Mouse (Mus musculus) megakaryocyte-erythroid progenitor cell, adult 5-6 weeks (primary cell): ENCODE measurements around the gene Mxra7. TPM values are rescaled to one million over a fixed set of nuclear protein-coding genes. Genes with fewer than 3 reads are reported as not detected.
"Not testable (repeated sequence)": the region's sequence is repeated elsewhere in the genome, so short reads cannot be mapped to it uniquely, and the experiment has no call there.

Experiments
- ATAC-seq: replicated peaks from 2 replicates; pipeline ENCODE4 v1.8.0; 2016; ENCODE audit warnings: mild to moderate bottlenecking, inconsistent platforms; ENCODE audit not compliant: severe bottlenecking, poor library complexity, low FRiP score, low TSS enrichment
- total RNA-seq, 2 experiments: library from RNA; stranded (forward) in 1 of 2; stranded (reverse) in 1 of 2; fragments of 200-1000, 215-1000 nt in 1 of 2; fragments of >200 nt in 1 of 2; fragmentation: Nextera tagmentation in 1 of 2; gene quantifications; 2 replicates each; pipeline ENCODE4 v1.2.3; 2014 to 2017

The Mxra7 gene
- total RNA-seq, 2 experiments from 2014 or later: not detected

GRCm38 (mm10) chr11:116848086-116848876 is 20.4 kb upstream of the Mxra7 start:
- no peak for ATAC-seq

DNA sequence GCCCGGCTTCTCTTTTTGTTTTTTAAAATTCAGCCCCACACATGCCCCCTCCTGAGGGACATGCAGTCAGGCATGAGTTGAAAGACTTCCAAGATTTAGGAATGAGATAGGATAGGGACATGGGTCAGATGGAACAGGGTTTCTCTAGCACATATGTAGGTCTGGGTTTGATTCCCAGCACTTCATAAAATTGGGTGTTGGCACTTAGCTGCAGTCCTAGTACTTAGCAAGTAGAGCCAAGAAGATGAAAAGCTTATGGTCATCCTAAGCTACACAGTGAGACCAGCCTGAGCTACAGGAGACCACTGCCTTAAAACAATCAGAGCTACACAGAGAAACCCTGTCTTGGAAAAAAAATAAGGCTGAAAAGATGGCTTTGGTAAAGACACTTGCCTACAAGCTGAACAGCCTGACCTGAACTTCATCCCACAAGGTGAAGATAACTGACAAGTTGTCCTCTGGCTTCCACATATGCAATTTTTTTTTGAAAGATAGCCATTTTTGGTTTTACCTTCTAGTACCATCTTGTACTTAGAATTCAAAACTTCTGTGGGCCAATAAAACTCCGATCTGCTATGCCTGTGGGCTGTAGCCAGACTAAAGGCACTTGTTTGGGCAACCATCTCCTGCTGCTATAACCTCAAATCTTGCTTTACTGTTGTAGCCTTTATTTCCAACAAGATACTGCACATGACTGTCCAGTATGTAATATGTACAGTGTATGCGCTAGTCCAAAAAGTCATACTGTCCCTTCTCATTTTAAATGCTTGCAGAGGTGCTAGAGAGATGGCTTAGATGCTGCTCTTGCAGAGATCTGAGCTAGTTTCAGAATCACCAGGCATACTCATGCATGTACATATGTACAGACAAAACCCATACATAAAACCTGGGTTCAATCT is 19.6 kb upstream of the Mxra7 start:
- ATAC-seq: no peak

- no peak for ATAC-seq
Observed at GRCm38 (mm10) chr11:116846593-116847181, 18.8 kb upstream of the Mxra7 start.

- peak; percentile 85 for ATAC-seq
Observed at GRCm38 (mm10) chr11:116843261-116844233, 15.7 kb upstream of the Mxra7 start, which contains the start of the genes Mettl23 and Jmjd6. TSS of gene Mettl23 (plus strand) at chr11:116843278. TSS of gene Jmjd6 (minus strand) at chr11:116843449.

DNA sequence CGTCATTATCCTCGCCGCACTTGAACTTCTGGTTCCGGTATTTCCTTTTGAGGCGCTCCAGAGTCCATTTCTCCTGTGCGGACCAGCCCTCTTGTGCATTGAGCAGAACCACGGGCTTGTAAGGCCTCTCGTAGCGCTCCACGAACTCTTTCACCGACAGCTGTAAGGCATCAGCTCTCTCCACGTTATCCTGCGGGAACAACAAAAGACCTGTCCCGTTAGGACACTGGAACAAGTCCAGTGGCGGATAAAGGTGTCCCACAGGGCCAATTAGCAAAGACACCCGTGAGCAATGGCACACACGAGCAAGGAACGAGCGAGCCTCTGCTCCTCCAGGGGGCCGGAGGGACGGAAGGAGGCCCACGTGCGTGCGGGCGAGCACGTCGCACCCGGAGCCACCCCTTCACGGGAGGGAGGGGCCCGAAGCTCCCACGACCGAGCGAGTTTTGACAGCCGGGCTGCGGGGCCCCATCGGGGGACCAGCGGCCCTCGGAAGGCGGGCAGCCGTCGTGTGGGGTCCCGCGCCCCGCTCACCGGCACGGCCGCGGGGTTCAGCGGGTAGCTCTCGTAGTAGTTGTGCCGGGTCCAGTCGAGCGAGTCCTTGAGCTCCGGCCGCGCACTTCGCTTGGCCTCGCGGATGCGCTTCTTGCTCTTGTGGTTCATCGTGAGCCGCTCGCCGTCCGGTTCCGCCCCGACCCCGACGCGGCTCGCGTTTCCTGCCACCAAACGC is 14.8 kb upstream of the Mxra7 start:
- 0 out of 2 replicates have a peak, but pooled peaks have one; percentile 20 for ATAC-seq

DNA sequence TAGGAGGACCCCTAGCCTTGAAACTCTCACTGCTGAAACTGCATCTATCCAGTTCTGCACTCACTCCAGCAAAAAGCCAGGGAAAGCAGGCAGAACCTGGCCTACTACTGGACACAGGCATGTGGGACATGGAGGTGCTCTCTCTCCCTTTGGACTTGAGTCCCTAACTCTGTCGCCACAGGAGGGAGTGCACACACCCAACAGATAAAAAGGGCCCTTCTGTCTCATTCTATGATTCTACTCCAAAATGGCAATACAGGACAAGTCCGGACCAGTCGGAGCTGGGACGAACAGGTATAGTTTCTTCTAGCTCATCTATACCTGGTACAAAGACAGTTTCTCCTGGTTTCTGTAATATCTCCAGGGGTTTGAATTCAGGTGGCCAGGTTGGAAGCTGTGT is 12.9 kb upstream of the Mxra7 start:
- ATAC-seq: no peak

- ATAC-seq: no peak
Observed at GRCm38 (mm10) chr11:116839601-116840000, 11.8 kb upstream of the Mxra7 start.

GRCm38 (mm10) chr11:116838936-116839335 is 11.1 kb upstream of the Mxra7 start:
- no peak for ATAC-seq

- ATAC-seq: no peak
Observed at GRCm38 (mm10) chr11:116837441-116837840, 9.6 kb upstream of the Mxra7 start.

- ATAC-seq: no peak
Observed at GRCm38 (mm10) chr11:116836283-116836682, 8.4 kb upstream of the Mxra7 start.

DNA sequence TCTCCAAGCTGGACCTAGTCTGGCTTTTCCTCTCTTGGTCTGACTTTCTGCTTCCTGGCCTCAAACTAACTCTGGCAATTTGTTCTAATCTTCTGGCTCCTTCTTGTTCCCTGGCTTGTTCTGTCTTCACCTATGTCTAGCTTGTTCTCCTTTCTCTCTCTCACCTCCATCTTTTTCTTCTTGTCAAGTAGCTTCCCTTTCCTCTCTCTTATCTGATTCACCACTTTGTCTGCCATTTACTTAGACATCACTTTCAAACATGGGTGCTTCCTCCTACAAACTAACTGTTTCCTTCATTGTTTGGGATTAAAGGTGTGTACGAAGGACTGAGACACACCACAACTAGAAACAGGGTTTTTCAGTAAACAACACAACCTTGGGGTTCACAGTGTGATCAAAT is 7.1 kb upstream of the Mxra7 start:
- no peak for ATAC-seq

- ATAC-seq: no peak
Observed at GRCm38 (mm10) chr11:116832172-116832685, 4.4 kb upstream of the Mxra7 start.

DNA sequence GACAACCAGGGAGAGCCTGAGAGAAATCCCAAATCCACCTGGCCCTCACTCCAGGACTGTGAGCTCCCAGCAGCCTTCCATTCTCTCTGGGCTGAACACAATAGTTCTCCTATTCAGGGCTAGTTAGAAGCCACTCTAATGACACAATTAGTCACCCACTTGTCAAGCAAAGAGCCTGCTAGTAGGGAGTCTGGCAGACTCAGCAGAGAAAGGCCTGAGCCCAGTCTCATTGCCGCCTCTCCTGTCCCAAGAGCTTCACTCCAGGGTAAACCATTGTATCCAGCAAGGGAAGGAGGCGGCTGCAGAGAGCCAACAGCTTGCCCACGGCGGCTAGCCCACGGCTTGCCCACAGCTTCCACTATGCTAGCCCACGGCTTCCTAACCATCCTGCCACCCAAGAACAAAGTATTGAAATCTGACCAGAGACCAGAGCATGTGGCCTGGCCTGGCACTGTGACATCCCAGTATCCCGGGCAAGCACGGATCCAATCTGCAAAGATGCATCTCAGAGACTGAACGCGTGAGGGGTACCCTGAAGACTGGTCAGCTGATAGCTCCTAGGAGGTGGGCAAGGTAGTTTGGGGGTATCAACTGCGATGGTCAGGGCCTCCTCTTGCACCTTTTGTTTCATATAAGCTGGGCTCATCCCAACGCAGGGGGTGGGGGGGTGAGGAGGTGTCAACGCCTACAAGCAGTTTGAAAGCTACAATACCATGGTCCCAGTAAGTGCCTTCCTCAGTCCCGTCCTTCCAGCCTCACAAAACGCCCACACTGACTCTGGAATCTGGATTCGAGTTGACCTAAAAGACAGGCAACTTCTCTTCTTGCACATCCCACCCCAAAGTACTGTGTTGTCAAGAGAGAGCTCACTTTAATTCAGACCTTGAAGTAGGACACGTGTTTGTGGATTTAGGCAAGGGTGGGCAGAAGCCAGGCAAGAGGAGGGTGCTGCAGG is 1.0 kb downstream of the Mxra7 start:
- ATAC-seq: no peak

DNA sequence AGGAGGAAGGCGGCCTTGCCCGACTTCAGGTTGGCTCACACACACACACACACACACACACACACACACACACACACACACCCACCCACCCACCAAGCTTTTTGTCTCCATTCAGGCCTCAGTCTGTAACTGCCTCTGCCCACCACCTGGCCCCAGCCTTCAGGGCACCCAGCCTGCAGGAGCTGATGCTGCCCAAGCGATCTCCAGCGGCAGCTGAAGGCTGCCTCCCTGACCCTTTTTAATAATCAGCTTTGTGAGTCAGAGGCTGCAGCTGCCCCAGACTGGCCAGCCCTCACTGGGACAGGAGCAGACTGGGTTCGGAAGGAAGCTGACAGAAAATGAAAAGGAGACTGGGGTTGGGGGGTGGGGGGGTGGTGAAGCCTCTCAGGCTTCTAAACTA is 2.6 kb downstream of the Mxra7 start:
- no peak for ATAC-seq

GRCm38 (mm10) chr11:116823885-116824284 is 4.0 kb downstream of the Mxra7 start:
- ATAC-seq: not testable (repeated sequence)

DNA sequence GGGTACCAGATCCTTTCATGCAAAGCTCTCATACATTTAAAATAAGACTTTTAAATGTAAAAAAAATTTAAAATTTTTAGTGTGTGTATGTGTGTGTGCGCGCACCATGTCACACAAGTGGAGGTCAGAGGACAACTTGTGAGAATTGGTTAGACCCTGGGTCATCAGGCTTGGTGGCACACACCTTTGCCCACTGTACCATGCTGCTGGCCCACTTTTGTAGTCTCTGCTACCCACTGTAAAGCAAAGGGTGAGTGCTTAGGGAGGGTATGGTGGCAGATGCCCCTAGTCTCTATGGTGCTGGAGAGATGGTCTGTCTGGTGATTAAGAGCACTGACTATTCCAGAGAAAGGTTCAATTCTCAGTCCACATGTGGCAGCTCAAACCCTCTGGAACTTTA is 4.6 kb downstream of the Mxra7 start:
- no peak for ATAC-seq

DNA sequence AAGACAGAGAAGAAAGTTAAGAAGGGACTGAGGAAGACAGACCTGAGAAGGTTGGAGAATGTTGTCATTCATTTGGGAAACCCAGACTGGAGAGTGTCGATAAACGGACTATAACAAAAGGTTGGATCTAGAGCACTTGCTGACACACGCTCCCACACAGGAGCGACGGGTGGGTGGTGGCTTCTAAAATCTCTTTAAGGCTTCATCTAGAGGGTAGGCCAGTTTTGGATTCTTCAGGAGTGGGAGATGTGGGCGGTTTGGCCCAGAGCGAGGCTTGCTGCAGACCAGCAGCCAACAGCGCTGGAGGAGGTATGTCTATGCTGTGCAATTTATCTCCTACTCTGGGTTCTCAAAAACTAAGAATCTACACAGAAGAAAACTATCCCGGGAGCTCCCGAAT is 5.2 kb downstream of the Mxra7 start:
- no peak for ATAC-seq
